Mouse (Mus musculus) frontal cortex, adult 2 months (tissue): ENCODE data around the gene 2310011J03Rik. TPM values are rescaled to one million over a fixed set of nuclear protein-coding genes. Genes with fewer than 3 reads are reported as not detected.
A peak's percentile ranks its signal among the peaks of the same experiment; 100 is the strongest.

Experiments used
- DNase-seq, 2 experiments: peaks; one replicate each; pipeline ENCODE4 v3.0.0; 2022; ENCODE audit warnings: low spot score in 1 of 2; ENCODE audit errors: extremely low spot score in 1 of 2
- polyA plus RNA-seq: library from polyadenylated mRNA; depleted of rRNA; stranded (reverse); fragments of >200 nt; gene quantifications from 2 replicates; pipeline ENCODE4 v1.2.3, GENCODE M21; 2012

Gene 2310011J03Rik
- polyA plus RNA-seq, 1 experiment = 41.6 TPM

DNA sequence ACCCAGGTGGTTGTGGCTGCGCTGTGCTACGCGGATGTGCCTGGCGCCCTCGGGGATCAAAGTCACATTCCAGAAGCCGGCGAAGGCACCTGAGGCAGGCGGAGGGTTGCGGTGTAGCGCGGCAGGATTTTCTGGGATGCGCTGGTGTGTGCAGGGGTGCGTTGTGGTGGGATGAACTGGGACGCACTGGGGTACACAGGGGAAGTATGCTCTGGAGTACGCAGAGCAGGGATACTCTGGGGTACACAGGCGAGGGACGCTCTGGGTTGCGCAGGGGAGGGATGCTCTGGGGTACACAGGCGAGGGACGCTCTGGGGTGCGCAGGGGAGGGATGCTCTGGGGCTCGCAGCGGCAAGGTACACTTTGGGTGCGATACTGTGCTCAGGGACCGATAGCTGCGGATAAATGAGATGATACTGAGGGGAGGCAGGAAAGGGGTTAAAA is 22.0 kb upstream of the 2310011J03Rik start:
- DNase-seq = no peak

DNA sequence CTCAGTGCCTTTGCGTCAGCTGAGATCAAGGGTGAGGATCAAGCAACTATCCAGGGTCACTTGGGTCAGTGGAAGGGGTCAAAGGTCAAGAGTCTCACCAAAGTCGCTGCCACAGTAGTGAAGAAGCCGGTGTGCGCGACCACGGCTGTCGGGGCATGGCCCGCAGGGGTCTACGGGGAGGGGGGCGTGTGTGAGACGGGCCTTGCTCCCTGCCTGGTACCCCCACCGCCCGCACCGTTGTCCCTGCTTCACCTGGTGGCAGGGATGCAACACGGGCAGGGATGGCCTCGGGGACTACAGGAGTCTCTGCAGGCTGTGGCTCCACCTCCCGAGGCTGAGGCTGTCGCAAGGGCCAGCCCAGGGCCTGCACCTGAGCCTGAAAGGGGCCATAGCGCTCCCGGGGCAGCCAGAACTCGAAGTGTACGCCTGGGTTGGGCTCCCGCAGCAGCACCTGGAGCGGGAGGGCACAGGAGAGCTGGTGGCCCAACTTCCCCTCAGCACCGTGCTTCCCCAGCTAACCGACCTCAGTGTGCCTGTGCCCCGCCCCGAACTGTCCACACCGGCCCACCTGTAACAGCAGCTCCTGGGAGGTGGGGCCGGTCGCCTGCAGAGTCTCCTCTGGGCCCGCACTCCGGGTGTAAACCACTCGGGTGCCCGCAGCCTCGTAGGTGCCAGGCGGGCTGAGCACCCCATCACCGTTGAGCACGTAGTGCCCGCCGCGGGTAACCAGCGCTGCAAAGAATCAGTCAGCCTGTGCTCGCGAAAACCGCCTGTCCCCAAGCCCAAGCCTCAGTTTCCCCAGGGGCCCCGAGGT is 21.4 kb upstream of the 2310011J03Rik start:
- no peak for DNase-seq

DNA sequence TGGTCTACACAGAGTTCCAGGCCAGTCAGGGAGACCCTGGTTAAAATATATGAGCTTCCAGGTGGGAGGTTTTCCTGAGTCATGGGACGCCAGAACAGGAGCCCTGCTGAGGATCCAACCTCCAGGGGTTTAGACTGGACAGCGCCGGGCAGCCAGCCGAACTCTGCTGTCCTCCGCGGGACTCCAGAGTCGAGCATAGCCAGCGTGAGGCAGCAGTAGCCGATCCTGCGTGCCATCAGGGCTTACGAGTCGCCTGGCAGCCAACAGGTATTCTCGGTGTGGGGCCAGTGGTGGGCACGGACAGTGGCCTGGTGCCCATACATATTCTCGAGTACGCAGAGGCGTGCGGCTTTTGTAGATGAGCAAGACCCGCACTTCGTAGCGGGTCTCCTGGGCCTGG is 20.7 kb upstream of the 2310011J03Rik start:
- DNase-seq = no peak

DNA sequence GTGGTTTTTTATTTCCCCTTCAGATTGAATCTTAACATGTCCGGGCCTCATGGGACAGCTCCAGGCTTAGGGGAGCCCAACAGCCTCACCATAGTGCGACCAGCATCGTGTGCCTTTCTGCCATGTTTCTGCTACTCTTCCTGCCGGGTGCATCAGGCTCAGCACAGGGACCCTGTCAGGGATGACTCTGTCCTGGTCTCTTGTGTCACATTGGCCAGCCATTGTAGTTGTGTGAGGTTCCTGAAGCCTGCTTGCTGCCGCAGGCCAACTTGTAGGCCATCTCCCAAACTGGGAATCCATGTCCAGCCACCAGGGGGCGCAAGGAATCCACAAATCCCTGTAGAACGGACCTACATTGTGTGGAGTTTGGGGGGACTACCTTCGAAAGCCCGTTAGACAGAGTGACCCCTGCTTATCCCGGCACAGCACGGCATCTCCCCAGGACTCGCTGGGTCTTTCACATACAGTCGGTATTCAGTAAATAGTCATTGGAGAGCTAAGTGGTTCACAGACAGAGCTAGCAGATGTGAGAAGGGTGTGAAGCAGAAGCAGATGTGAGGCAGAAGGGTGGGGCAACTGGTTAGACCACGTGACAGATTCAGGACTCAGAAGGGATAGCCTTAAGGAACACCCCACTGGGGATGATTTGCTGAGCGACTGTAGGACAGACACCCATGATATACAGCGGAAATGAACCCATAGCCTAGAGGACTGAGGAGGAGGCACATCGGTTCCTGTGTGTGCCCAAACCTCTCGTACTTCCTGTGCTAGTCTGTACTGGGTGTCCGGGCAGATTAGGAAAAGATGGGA is 19.8 kb upstream of the 2310011J03Rik start:
- DNase-seq = peak in 1 of 2 experiments; percentile 93

DNA sequence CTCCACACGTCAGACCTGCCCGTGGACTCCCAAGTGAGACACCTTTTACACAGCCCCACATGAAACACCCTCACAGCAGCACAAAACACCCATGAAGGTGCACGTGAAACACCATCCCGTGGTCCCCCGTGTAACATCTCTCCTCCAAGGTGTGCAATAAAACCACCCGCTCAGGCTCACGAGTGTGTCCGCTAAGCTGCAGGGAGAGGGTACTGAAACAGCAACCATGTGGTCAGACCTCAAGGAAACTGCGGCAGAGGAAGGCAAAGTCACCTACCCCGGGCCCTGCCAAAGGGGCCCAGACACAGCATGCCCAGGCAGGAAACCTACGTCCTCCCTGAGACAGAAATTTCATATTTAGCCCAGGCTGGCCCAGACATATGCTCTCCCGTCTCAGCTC is 15.9 kb upstream of the 2310011J03Rik start:
- no peak for DNase-seq

DNA sequence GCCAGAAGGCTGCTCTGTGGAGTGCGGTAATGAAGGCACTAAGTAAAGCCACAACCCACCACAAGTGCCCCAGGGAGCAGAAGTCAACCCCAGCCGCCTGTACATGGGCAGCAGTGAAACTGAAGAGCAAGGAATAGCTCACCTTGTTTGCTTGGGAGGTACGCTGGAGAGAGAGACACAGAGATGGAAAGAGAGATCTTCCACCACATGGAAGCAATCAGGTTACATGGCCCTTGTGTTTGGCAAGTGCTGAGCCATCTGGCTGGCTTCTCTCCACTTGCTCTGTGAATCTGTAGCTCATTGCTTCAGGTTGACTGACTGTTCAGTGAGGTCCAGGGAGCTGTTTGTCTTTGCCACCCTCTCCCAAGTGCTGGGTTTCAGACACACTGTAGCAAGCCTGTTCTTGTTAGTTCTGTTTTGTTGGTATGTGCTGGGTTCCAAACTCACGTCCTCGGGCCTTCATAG is 12.2 kb upstream of the 2310011J03Rik start:
- no peak for DNase-seq

DNA sequence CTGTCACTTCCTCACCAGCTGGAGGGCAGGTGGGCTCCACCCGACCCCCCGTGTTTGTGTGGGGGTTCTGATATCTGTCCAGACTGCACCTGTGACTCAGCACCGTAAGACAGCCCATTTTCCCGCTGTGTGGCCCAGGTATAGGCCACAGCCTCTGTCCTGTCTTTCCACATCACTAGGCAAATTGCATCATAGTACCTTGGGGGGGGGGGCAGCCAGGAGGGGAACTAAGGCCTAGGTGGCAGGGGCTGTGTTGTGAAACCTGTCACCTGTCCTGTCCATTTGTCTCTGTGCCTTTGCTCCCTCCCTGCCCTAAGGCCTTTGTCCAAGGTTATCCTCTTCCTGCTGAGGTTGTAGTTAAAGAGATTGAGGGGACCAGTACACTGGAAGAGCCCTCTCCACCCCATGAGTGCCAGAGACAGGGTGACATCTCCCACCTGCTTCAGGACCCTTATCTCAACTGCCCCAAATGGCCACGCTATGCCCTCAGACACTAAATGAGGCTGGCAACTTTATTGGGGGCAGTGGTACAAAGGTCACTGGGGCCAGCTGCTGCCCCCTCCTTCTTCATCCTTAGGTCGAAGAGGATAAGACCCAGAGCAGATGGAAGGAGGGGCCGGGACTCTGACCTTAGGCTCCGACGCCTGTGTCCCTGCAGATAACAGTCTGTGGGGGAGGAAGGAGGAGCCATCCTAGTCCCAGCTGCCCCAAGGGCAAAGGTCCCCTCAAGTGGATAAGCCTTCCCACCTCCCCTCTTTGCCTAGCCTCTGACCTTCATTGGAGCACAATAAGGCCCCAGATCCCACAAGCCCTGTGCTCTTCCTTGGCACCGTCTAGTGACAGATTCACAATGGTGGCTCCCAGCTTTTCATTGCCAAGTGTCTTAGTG is 11.5 kb upstream of the 2310011J03Rik start:
- no peak for DNase-seq

DNA sequence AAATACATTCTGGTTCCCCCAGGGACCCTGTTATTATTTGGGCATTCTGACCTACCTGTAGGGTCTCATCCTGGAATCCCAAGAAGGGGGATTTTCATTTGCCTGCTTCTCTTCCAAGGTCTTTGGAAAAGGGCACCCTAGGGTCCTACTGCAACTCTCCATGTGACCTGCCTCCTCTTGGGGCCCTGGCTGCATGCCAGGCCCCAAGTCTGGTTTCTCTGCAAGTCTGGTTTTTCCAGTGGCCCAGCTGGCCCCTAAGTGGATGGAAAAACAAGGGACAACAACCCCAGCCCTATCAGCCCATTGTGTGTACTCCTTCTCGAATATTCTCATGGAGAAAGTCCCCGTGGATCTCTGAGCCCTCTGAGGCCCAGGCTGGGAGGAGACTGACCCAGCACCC is 10.6 kb upstream of the 2310011J03Rik start:
- no peak for DNase-seq

DNA sequence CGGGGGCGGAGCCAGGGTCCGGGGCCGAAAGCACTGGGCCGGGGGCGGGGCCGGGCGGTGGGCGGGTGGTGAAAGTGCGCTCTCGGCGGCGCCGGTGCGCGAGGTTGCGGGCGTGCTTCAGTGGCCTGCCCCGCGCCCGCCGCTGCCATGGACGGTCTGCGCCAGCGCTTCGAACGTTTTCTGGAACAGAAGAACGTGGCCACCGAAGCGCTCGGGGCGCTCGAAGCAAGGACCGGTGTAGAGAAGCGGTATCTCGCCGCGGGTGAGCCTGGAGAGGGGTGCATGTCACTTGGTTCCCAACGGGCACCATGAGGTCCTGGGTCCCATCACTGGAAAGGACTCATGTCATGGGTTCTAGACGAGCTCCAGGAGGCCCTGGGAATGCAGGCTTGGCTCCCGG is 9.7 kb upstream of the 2310011J03Rik start:
- no peak for DNase-seq

DNA sequence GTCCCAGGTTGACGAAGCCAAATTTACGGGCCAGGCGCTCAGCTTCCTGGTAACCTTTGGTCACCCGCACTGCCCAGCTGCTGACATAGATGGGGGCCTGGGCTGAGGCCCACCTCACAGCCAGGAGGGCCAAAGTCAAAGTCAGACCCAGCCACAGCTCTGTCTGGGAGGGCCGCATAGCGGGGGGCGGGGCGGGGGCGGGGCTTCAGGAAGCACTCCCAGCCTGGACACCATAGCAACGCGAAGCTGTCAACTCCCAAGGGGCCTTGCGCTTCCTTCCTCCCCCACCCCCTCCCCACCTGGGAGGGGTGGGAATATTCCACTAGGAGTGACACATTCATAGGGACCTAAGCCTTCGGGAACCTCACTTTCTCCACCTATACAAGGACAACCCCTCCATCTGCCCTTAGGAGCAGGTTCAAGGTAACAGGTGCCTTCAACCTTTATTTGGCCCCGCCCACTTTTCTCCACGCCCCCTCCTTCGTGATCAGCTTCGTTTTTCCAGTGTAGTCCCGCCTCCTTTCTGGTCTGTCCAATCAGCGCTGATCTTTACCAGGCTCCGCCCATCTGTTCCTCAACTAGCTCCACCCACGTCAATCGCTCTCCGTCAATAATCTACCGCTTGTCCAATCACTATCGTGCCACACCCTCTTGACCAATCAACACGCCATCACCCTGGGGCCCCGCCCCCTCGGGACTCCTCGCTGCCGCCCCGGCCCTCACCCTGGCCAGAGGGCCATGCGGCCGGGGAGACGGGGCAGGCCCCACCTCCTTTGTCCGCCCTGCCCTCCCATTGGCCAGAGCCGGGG is 9.1 kb upstream of the 2310011J03Rik start, which contains the start of the genes Pcsk4 and Reep6:
TSS of gene Pcsk4 (minus strand) at position 226 of the 809 bp plus-strand sequence.
TSS of gene Reep6 (plus strand) at position 681 of the 809 bp plus-strand sequence.
- DNase-seq = peak; percentile 96

DNA sequence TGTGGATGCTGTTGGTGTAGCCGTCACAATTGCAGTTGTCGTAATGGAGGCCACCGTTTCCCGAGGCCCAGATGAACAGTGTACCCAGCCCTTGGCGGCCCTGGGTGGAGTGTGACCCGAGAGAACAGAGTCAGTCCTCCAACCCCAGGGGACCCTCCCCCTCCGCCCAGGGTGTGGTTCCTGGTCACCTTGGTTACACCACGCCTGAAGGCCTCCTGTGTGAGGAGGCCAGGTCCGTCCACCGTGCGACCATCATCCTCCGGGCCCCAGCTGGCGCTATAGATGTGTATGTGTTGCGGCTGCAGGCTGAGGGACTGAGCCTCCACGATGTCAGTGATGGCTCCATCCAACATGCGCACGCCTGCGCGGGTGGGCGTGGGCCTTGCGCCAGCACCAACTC is 4.7 kb upstream of the 2310011J03Rik start:
- DNase-seq = no peak

DNA sequence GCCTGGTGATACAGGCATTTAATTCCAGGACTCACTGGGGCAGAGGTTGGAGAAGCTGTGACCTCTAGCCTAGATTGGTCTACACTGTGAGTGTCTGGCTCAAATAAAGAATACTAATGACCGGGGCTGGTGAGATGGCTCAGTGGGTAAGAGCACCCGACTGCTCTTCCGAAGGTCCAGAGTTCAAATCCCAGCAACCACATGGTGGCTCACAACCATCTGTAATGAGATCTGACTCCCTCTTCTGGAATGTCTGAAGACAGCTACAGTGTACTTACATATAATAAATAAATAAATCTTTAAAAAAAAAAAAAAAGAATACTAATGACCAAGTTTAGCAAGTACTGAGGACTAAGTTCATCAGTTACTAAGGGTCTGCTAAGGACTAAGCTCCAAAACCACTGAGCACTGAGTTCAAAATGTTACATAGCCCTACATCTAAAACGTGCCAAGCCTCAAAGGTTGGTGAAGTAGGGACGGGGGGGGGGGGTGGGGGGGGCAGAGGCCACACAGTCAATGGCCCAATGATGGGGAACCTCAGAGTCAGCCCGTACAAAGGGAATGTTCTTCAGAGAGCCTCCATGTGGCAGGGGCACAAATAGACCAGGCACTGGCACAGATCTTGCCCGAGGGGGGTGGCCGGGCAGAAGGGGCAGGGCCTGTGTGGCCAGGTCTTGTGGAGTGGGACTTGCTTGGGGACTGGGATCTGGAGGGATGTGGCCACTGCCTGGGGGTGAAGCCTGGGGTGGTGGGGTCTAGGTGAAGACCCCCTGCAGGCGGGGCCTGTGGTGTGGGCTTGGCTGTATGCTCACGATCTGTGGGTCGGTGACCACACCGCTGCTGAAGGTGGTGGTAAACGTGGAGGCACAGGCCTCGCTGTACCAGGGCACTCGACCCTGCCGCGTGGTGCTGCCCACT is 4.0 kb upstream of the 2310011J03Rik start:
- DNase-seq = no peak

DNA sequence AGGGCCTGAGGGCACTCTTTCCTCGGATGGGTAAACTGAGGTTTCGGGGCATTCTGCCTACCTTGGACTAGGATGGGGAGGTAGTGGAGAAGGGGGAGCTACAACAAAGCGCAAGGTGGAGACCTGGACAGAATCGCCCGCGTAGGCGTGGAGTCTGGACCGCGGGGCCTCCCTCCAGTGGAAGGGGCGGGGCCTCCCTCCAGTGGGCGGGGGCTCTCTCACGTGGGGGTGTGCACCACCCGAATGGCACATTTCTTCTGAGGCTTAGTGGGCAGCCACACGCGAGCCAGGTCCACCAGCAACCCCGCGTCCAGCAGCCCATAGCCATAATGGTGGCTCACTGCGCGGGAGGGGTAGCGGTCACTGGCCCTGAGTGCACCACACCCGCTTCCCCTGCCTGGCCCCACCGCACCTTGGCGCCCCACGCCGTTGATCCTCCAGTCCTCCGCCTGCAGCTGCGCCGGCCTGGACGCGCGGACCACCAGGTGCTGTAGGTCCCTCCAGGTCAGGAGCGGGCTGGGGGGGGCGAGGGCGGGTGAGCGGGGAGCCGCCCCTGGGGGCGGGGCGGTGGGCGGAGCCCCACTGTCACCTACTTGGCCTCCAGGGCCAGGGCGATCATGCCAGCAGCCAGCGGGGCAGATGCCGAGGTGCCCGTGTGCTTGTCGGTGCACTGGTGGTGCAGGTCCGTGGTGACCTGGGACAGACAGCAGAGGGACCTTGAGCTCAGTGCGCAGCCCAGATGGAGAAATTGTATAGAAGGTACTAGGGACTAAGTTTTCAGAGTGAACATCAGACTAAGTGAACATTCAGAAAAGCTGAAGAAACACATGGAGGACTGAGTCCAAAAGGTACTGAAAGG is 3.2 kb upstream of the 2310011J03Rik start:
- DNase-seq = peak in 1 of 2 experiments; percentile 60

DNA sequence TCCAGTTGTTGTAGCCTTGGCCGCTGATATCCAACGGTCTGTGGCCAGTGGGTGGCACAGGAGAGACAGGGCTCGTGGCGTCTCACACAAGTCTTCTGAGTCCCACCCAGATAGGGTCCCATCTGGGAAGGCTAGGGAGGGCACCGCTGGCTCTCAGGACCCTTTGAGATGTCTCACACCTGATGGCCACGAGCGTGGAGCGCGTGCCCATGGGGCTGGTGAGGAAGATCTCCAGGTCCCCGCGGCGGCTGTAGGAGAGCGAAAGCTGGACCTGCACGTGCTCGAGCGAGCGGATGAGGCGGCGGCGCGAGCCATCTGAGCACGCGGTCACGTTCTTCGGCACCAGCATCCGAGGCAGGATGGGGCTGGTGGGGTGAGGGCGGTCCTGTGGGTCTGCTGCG is 2.5 kb upstream of the 2310011J03Rik start:
- no peak for DNase-seq

DNA sequence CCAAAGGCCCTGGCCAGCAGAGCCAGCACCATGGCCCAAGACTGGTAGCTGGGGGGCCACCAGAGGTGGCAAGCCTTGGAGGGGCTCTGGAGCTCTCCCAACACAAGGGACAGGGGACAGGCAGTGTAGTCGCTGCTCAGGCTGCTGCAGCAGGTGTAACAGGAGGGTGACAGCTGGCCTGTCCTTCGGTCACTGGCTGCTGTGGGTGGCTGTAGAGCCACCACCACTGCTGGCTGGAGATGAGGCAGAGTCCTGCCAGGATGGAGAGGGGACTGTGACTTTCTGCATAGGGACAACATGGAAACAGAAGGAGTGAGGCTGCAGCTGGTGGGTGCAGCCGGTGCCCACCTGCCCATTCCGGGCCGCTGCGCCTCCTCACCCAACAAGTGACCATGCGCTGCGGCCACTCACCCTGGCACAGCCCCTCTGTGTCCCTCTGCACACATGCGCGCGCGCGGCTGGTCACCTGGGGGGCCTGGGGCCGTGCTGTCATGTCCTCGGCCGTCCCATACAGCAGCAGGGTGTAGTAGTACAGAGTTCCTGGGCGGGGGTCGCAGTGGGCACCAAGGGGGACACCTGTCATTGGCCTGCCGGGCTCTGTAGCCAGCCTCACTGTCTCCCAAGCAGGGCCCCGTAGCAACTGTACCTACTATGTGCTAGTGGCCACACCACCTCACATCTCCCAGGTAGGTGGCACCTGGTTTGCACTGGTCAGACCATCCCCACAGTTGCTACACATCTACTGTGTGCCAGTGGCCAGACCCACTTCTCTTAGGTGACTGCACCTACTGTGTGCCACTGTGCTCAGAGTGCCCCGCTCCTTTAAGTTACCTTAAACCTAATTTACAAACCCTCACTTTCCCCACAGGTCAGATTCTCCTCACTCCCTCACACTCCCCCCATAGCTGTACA is 1.6 kb upstream of the 2310011J03Rik start:
- no peak for DNase-seq

DNA sequence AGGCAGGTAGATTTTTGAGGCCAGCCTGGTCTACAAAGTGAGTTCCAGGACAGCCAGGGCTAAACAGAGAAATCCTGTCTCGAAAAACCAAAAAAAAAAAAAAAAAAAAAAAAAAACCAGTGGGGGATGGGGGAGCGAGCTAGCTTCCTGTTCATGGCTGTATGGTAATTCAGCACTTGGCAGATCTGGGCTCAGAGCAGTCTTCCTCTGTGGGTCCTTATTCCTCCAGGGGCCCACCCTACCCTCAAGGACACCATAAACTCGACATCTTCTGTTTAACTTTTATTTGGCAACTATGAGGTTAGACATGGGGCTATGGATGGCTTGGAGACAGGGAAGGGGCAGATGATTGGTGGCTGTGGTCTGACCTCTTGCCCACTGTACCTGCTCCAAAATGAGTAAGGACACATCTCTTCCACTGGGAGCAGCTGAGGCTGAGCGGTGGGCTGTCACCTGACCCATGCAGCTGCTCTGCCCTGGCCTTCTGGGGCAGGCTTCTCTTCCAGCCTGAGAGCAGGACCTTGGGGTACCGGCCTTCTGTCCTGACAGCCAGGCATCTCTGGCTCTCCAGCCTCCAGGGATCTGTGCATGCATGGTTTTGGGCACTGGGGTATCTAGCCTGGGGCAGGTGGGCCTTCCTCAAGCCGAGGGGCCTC is 805 bp upstream of the 2310011J03Rik start:
- no peak for DNase-seq
